Mouse (Mus musculus) G1E-ER4 (cell line): ENCODE results near the gene Fn3k. TPM values are rescaled to one million over a fixed set of nuclear protein-coding genes. Genes with fewer than 3 reads are reported as not detected.

ENCODE experiments used
- GATA1 ChIP-seq: IDR thresholded peaks from one replicate; pipeline ENCODE4 v1.8.0; 2012; ENCODE audit warnings: low read length, inconsistent platforms
- polyA plus RNA-seq: library from polyadenylated mRNA; stranded (reverse); fragments of >175 nt; gene quantifications from 2 replicates; pipeline ENCODE4 v1.2.3, GENCODE M21; 2012

Gene Fn3k
- polyA plus RNA-seq, 1 experiment = 0.03 TPM

- no peak for TF ChIP-seq GATA1
These were observed 2.5 kb downstream of the Fn3k start for GRCm38 (mm10) chr11:121437236-121437635.

DNA sequence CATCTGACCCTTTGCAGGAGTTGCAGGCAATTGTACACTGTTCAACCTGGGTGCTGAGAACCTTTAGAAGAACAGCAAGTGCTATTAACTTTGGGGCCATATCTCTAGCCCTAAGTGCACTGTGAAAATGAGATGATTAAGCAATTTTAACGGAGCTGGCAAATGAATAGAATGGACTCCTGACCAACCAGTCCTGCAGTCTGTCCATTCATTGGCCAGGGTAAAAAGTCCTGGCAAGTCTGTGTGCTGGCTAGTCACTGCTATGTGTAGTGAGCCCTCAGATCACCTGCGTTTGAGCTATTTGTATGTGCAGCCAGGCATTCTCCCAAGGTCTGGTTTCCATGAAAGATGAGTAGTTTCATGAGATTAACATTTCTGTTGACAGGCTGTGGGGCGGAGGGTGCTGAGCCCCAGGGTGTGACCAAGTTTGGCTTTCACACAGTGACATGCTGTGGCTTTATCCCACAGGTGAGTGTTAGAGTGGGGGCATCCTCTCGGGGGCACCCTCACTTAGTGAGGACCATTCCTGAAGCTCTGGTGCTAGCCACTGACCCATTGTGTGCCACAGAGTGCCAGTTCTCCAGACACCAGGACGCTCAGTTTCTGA, 5.1 kb downstream of the Fn3k start:
- TF ChIP-seq GATA1 = no peak

- TF ChIP-seq GATA1 = no peak
These were observed 6.9 kb downstream of the Fn3k start for GRCm38 (mm10) chr11:121441653-121442052.

DNA sequence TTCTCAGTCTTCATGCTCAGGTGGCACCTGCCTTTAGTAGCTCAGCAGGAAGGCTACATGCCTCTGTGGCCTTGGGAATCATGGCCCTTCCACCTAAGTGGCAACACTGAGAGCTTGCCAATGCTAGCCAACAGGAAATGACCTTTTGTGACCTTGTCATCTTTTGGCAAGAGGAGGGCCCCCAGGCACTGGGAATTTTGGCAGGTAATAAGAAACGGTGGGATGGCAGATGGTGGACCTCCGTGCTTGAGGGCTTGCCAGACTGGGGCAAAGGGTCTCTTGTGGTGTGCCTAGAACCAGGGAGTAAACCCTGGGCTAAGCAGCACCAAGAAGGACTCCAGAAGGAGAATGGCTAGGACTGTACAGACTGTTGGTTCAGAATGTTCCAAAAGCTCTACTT, 7.4 kb downstream of the Fn3k start:
- no peak for TF ChIP-seq GATA1

GRCm38 (mm10) chr11:121451216-121451726, 16.6 kb downstream of the Fn3k start:
- no peak for TF ChIP-seq GATA1

DNA sequence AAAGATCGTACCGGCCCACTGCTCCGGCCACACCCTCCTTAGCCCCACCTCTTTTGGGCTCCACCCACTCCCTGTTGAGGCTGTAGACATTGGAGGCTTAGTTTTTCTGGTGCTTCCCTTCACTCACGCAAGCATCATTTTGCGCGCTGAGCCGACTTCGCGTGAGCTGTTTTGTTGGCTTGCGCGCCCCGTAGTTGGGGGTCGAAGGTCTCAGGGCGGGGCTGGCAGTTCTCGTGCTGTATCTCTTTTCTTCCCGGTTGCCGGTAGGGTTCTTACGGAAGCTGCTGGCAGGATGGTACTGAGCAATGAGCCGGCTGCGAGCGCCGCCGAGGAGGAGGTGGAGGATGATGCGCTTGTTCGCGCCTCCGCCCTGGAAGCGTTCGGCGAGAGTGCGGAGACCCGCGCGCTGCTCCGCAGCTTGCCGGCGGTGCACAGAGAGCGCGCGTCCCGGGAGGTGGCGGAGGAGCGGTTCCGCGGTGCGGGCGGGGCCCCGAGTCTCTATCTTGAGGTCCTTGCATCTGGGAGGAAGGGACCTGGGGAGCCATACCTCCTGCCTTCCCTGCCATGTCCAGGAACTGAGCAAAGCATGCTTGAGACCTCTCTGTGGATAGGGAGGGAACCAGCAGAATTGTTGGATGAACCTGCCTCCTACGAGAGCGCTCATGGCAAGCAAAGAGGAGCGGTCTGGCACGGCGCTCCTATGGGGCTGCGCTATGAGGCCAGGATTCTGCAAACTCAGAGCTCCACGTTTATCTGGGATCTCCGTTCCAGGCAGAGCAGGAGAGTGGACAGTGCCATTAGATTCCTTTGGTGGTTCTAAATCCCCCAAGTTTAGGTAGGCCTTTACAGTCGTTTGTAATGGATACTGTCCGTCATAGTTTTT, 17.3 kb downstream of the Fn3k start, which contains the start of gene Tbcd:
Gene Tbcd (plus strand): TSS at position 197 of the 883 bp plus-strand sequence.
- no peak for TF ChIP-seq GATA1

DNA sequence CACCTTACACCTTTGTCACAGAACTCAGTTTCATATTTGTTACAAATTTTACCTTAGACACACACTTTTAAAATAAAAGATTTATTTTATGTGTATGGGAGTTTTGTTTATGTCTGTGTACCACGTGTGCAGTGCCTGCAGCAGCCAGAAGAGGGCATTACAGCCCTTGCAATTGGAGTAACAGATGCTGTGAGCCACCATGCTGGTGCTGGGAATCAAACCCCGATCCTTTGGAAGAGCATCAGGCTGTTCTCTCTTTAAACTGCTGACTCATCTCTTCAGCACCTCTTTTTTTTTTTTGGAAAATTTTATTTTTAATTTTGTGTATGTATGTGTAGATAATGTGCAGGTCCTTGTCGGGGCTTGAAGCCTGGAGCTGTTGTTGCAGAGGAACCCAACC, 23.2 kb downstream of the Fn3k start:
- no peak for TF ChIP-seq GATA1

GRCm38 (mm10) chr11:121467408-121467807, 32.7 kb downstream of the Fn3k start:
- no peak for TF ChIP-seq GATA1

GRCm38 (mm10) chr11:121474831-121475230, 40.1 kb downstream of the Fn3k start:
- TF ChIP-seq GATA1 = no peak

- no peak for TF ChIP-seq GATA1
These were observed 41.1 kb downstream of the Fn3k start for GRCm38 (mm10) chr11:121475699-121476415.

DNA sequence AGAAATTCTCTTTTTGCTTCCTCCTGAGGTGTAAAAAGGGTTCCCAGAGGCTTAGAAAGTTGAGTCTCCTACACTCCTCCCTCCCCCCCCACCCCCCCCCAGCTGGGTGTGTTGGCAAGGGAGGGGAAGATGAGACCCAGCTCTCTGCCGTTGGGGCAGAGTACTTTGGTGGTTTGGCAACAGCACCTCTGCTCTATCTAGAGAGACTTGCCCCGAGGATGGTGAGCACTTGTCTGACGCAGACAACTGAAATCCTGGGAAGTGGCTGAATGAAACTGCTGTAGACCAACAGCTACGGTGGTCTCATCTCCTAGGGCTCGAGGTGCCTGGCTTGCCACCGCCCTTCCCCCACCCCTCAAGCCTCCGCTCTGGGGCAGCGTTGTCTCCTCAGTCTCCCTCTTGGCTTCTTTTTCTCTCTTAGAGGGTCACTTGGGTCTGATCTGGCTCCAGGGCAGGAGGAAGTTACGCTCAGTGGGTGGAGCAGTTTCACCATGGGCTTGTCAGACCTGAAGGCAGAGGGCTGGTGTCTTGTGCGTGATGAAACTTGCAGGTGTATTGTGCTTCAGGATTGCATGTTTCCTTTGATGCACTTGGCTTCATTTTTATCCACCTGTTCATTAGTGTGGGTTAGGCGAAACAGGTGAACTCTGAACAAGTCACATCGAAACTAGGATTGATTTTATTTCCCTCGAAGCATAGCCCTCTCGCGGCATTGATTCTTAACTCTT, 44.9 kb downstream of the Fn3k start:
- no peak for TF ChIP-seq GATA1

DNA sequence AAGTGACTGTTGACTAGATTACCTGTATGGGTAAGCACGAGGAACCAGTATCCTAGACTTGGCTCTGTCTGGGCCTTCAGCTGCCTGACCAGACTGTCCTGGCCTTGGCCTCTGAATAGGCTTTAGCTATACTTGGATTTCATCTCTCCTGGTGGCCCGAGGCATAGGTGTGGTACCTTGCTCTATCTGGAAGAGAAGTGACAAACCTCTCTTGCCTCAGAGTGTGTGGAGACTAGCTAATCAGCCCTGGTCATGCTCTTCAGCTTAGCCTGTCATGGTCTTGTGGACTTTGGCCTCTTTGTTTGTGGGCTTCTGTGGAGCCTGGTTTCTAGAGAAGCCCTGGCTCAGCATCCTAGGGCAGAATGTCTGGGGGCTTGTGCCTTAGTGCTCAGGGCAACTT, 46.4 kb downstream of the Fn3k start:
- no peak for TF ChIP-seq GATA1

GRCm38 (mm10) chr11:121485882-121486281, 51.2 kb downstream of the Fn3k start:
- TF ChIP-seq GATA1 = no peak

GRCm38 (mm10) chr11:121490651-121491050, 55.9 kb downstream of the Fn3k start:
- TF ChIP-seq GATA1 = no peak

Other genes with a start within 250 kb of the Fn3k start
- 2.9 and 3.4 TPM in 2 replicates for gene Hexdc, start 230.5 kb upstream of the Fn3k start, polyA plus RNA-seq
- 5.2 and 6.2 TPM in 2 replicates for gene Ogfod3, start 230.2 kb upstream of the Fn3k start, polyA plus RNA-seq
- gene Cybc1, start 205.6 kb upstream of the Fn3k start, polyA plus RNA-seq = 6.8 and 9.7 TPM in 2 replicates
- 5.0 and 11.1 TPM in 2 replicates for gene Narf, start 197.7 kb upstream of the Fn3k start, polyA plus RNA-seq
- gene Foxk2, start 174.9 kb upstream of the Fn3k start, polyA plus RNA-seq = 37.0 and 41.6 TPM in 2 replicates
- 15.8 and 24.0 TPM in 2 replicates for gene Wdr45b, start 80.5 kb upstream of the Fn3k start, polyA plus RNA-seq
- gene Rab40b, start 46.7 kb upstream of the Fn3k start, polyA plus RNA-seq = not detected in 2 replicates
- 3.3 and 3.5 TPM in 2 replicates for gene Fn3krp, start 13.5 kb upstream of the Fn3k start, polyA plus RNA-seq
- gene Tbcd, start 17.0 kb downstream of the Fn3k start, polyA plus RNA-seq = 6.6 and 7.5 TPM in 2 replicates
- gene Zfp750, start 84.4 kb downstream of the Fn3k start, polyA plus RNA-seq = 0.02 and 0.04 TPM in 2 replicates
- gene B3gntl1, start 238.2 kb downstream of the Fn3k start, polyA plus RNA-seq = 1.7 and 2.0 TPM in 2 replicates